Mouse (Mus musculus): ENCODE data around the gene Etv3.

GRCm38 (mm10) chr3:87540714-87541113, 15.5 kb downstream of the Etv3 start:
- no peak for TF ChIP-seq HCFC1 (IDR thresholded peaks at IDR 0.05; ENCODE audit: borderline replicate concordance, insufficient read depth, low read length)
- TF ChIP-seq MAFK (IDR thresholded peaks at IDR 0.05; ENCODE audit: insufficient read depth, low read depth, low read length), result no peak
